Mouse (Mus musculus) megakaryocyte, embryonic 14.5 days (primary cell): ENCODE data around the gene Slc6a11.

Experiments used
- FLI1 ChIP-seq: IDR thresholded peaks from 2 replicates; pipeline ENCODE4 v1.6.1; 2012; ENCODE audit warnings: low read length, inconsistent platforms, mixed read lengths
- GATA1 ChIP-seq: IDR thresholded peaks from 3 replicates; pipeline ENCODE4 v1.6.1; 2012; ENCODE audit warnings: mixed read lengths, low read length, inconsistent platforms, borderline replicate concordance

GRCm38 (mm10) chr6:114261609-114262008 is 130.6 kb downstream of the Slc6a11 start:
- TF ChIP-seq GATA1 (no peak), FLI1 (no peak)
